Mouse (Mus musculus) kidney, postnatal 0 days (tissue): ENCODE measurements around the gene Cstf2. TPM values are rescaled to one million over a fixed set of nuclear protein-coding genes. Genes with fewer than 3 reads are reported as not detected.

Experiments used
- ATAC-seq: fragments of 200-750 bp; cut with Nextera tagmentation; replicated peaks from 2 replicates; pipeline ENCODE4 v1.8.0; 2017; ENCODE audit warnings: low read depth, moderate number of reproducible peaks, moderate TSS enrichment, moderate library complexity; ENCODE audit not compliant: low FRiP score
- DNase-seq: peaks from one replicate; pipeline ENCODE4 v3.0.0-alpha.2; 2016; ENCODE audit warnings: low spot score
- H3K27ac ChIP-seq: fragments of 300-500 bp; sonication (generic); 2 replicates; pipeline ENCODE4 v1.5.1; 2014; ENCODE audit warnings: mild to moderate bottlenecking
- H3K27me3 ChIP-seq: fragments of 300-500 bp; sonication (generic); 2 replicates; pipeline ENCODE4 v1.6.1; 2014; ENCODE audit warnings: low read length, mixed read lengths; ENCODE audit not compliant: insufficient read depth
- H3K36me3 ChIP-seq: fragments of 300-500 bp; sonication (generic); 2 replicates; pipeline ENCODE4 v1.6.1; 2014; ENCODE audit warnings: low read length, mixed read lengths; ENCODE audit not compliant: insufficient read depth
- H3K4me1 ChIP-seq: fragments of 300-500 bp; sonication (generic); replicated peaks from 2 replicates; pipeline ENCODE4 v1.6.1; 2014; ENCODE audit warnings: antibody characterized with exemption, low read length, mixed read lengths; ENCODE audit not compliant: insufficient read depth
- H3K4me2 ChIP-seq: fragments of 300-500 bp; sonication (generic); 2 replicates; pipeline ENCODE4 v1.6.1; 2014; ENCODE audit warnings: mild to moderate bottlenecking, low read length, moderate library complexity, mixed read lengths
- H3K4me3 ChIP-seq: fragments of 300-500 bp; sonication (generic); replicated peaks from 2 replicates; pipeline ENCODE4 v1.5.1; 2014; ENCODE audit warnings: low read depth, low read length
- H3K9ac ChIP-seq: fragments of 300-500 bp; sonication (generic); 2 replicates; pipeline ENCODE4 v1.6.1; 2014; ENCODE audit warnings: low read depth, low read length
- H3K9me3 ChIP-seq: fragments of 300-500 bp; sonication (generic); replicated peaks from 2 replicates; pipeline ENCODE4 v1.6.1; 2016; ENCODE audit warnings: low read length, inconsistent platforms, mixed read lengths
- CTCF ChIP-seq: IDR thresholded peaks from 2 replicates; pipeline ENCODE4 v1.5.1; 2016; ENCODE audit warnings: antibody characterized with exemption, low read depth, mild to moderate bottlenecking, moderate library complexity
- WGBS: fragments of 180-500 bp; shearing (Covaris S2); extraction: QIAGEN DNeasy Blood & Tissue Kit; methylation state at CpG from one replicate; pipeline ENCODE4 v1.1.7; 2014; 5-methylcytosine and 5-hydroxymethylcytosine counted together
- microRNA-seq: library from miRNA; unstranded; fragments of <30 nt; microRNA quantifications from one replicate; pipeline ENCODE4, GENCODE M21; 2016
- polyA plus RNA-seq: library from polyadenylated mRNA; unstranded; fragments of >200 nt; fragmentation: Nextera tagmentation; extraction: Ambion mirVana; gene quantifications from 2 replicates; pipeline ENCODE4 v1.2.1, GENCODE M21; 2015

Cstf2 gene
- polyA plus RNA-seq, 1 experiment from 2014 or later = 27.1 TPM

DNA sequence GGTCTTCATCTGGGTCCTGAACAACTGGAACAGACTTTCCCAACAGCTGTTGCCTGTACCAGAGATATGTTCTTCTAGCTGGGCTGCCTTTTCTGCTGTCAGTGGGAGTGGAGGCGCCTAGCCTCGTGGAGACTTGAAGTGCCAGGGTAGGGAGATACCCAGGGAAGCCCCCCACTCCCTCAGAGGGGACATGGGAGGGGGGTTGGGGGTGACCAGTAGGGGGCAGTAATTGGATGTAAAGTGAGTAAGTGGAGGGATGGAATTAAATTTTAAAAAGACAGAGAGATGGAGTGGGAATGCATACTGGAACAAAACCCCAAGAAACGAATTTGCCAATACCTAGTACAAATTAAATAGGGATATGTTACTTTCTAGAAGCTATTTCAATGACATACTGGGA is 74.8 kb downstream of the Cstf2 start:
- H3K9ac ChIP-seq = no peak overlapping the region
- no peaks in the 10 kb centered on the region for H3K27me3 ChIP-seq
- H3K4me2 ChIP-seq = no peak overlapping the region
- no peaks in the 10 kb centered on the region for H3K4me1 ChIP-seq
- no peaks in the 10 kb centered on the region for H3K36me3 ChIP-seq
- ATAC-seq = no peak
- H3K9me3 ChIP-seq = no peaks in the 10 kb centered on the region
- TF ChIP-seq CTCF = peak; percentile 11; the same call in 1 of the 2 replicates
- no peak overlapping the region for H3K4me3 ChIP-seq
- no peak overlapping the region for H3K27ac ChIP-seq
- DNase-seq = no peak
- 55% methylated on average over 3 of the region's 3 CpGs for WGBS

Small RNA genes lying within 50 kb of the gene (microRNA-seq; reads per million reads assigned to microRNA genes)
- 1.2 reads per million for gene Mir3112

Other genes with a start within 250 kb of the Cstf2 start
- 0.23 and 0.38 TPM in 2 replicates for gene Tnmd, start 208.2 kb upstream of the Cstf2 start, polyA plus RNA-seq
- 141 and 146 TPM in 2 replicates for gene Tspan6, start 160.8 kb upstream of the Cstf2 start, polyA plus RNA-seq
- 7.8 and 8.6 TPM in 2 replicates for gene Srpx2, start 150.8 kb upstream of the Cstf2 start, polyA plus RNA-seq
- 2.3 and 2.5 TPM in 2 replicates for gene Sytl4, start 77.4 kb upstream of the Cstf2 start, polyA plus RNA-seq
- gene Xkrx, start 102.9 kb downstream of the Cstf2 start, polyA plus RNA-seq = 0.20 and 0.21 TPM in 2 replicates
- gene Arl13a, start 128.3 kb downstream of the Cstf2 start, polyA plus RNA-seq = not detected in 2 replicates
- 0.20 TPM in 1 of 2 replicates, not detected in the other for gene Nox1, start 162.8 kb downstream of the Cstf2 start, polyA plus RNA-seq
- 16.6 and 17.3 TPM in 2 replicates for gene Trmt2b, start 217.8 kb downstream of the Cstf2 start, polyA plus RNA-seq
- 9.9 and 11.8 TPM in 2 replicates for gene Tmem35a, start 236.0 kb downstream of the Cstf2 start, polyA plus RNA-seq
- gene Cenpi, start 248.9 kb downstream of the Cstf2 start, polyA plus RNA-seq = 12.4 and 15.9 TPM in 2 replicates